Mouse (Mus musculus): ENCODE data around the gene Ldlrad3.

DNA sequence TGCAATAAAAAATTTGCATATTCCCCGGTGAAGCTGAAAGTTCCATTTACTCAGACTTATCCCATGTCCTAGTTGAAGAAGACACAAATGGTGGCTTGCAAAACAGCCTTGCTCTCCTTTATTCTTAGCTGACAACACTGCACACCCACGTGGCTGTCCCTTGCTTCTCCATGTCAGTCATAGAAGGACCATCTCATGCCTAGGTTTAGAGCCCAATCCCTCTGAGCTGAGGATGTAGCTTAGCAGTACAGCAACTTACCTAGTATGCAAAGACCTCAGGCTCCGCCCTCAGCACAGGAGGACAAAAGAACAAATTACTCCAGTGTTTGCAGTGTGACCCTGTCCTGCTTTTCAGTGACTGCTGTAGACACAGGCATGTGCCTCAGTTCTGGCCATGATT, 36.6 kb upstream of the Ldlrad3 start:
- no peak for TF ChIP-seq CTCF (IDR thresholded peaks at IDR 0.05)
- TF ChIP-seq EP300 (IDR thresholded peaks at IDR 0.05): no peak
